Mouse (Mus musculus): Measurements from ENCODE around the gene Cd82.

Cd82 gene

DNA sequence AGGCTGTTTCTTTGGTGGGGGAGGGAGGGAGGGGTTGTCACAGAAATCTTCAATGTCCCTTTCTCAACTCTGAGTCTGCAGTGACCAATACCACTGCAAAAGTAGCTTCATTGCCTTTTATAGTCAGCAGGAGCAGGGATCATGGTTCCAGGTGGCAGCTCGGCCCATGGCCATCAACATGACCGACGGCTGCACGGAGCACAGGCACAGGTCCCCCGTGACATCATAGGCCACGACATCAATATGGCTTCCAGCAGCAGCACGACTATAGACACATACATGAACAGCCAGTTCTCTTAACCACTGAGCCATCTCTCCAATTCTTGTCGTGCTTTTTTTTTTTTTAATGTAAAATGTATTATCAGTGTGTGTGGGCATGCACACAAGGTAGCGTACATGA, 48.8 kb downstream of the Cd82 start:
- no peak for DNase-seq (ENCODE audit: low spot score)

DNA sequence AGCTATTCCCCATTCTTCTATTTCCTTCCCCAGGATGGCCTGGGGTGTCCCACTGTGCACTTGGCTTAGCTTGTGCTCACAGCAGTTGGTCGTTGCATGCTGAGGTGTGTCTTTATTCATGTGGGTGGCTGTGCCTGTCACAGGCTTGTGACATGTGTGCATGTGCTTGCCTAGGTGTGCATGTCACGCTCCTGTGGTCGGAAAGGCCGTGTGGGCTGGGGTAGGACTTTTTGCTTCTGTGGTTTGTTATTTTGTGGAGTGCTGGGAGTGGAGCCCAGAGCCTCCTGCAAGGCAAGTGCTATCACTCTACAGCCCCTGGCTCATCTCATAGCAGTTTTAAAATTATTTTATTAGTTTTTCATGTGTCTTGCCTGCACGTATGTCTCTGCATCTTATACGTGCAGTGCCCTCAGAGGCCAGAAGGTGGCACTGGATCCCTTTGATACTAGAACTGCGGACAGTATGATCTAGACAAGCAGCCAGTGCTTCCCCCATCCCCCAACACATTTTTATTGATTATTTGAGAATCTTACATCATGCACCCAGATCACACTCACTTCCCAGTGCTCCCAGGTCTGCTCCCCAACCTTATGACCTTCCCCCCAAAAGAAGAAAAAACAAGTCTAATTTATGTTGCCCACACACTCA, 49.4 kb downstream of the Cd82 start:
- no peak for DNase-seq (ENCODE audit: low spot score)

DNA sequence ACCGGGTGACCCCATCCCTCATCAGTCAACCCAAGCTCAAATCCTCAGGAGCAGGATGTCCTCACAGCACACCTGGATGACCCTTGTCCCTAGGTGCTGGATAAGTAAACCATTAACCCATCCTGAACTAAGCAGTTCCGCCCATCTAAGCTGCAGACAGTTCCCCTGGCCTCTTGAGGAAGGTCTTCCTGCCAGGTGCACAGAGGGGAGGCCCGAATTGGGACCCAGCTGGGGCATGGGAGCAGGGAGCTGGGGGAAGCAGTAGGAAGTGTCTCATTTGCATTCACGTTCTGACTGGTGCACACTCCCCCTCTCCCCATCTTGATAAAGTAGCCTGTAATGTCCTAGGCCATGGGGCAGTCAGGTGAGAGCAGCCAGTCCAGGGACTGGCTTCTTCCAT, 50.8 kb downstream of the Cd82 start:
- DNase-seq (ENCODE audit: low spot score), result no peak

DNA sequence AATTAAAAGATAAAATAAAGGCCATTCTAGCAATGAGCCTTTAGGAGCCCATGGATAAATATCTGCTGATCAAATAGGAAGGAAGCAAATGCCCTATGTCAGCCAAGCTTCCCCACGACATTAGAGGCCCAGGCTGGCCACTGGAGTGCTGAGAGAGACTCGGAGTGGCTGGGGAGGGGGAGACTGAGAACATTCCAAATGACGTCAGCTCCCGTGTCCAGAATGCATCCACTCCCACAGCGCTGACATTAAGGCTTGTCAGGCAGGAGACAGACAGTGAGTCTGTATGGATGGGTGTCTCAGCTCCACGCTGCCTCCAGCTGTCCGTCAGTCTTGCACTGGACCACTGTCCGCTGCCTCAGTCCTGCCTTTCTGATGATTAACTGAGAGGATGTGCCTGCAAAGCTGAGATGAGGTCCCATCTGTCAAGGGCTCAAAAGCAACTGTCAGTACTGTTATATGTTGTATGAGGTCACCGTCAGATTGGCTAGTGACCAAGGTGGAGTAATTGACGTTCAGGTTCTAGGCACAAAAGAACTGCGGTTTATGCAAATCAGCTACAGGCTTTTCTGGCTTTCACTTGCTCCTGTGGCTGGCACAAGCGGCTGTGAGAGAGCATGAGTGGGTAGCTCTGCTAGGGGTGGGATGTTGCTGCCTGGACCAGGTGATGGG, 51.9 kb downstream of the Cd82 start:
- DNase-seq (ENCODE audit: low spot score), result no peak

DNA sequence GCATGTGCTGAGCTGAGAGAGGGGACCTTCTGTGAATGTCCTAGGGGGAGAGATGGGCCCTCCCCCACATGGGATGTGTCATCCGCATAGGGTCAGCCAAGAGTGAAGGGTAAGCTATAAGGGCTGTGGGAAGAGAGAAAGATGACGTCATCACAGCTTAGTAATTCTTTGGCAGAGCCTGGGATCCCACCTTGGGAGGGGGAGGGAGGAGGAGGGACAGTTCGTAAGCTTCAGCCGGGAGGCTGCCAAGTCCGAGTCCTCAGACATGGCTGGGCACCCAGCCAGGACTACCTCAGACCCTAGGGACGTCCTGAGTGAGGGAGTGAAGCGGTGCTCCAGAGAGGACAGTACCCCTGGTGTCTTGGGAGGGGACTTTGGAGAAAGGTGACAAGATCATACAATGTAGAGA, 57.9 kb downstream of the Cd82 start:
- DNase-seq (ENCODE audit: low spot score), result peak; percentile 53

DNA sequence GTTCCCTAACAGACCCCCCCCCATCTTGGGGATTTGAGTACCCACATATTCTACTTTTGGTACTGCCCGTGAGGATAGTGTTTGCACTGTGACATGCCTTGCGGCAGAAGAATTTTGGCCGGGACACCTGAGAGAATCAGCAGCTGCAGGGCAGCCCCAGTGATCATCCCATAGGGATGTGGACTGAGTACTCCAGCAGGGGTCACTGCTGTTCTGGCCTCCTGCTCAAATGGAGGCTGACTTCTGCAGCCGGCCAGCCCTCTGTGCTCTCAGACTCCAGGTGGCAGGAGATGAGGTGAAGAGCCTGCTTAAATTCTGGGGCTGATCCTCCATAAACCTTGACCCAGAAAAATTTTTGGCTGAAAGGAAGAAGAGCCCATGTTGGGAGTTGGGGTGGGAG, 58.8 kb downstream of the Cd82 start:
- no peak for DNase-seq (ENCODE audit: low spot score)

DNA sequence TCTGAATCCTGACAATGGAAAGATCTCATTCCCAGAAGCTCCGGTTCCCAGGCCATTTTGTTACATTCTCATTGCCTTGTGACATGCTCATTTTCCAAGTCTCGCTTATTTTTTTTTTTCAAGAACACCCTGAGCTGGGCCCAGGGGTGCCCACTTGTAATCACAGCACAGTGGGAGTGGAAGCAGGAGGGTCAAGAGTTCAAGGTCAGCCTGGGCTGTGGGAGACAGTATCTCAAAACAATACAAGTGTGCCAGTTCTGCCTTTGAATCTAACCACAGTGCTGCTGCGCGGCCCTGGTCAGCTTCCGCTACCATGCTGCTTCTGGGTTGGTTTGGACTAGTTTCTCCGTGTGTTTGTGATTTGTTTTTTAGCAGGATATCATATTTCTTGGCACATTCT, 59.7 kb downstream of the Cd82 start:
- peak; percentile 71 for DNase-seq (ENCODE audit: low spot score)

DNA sequence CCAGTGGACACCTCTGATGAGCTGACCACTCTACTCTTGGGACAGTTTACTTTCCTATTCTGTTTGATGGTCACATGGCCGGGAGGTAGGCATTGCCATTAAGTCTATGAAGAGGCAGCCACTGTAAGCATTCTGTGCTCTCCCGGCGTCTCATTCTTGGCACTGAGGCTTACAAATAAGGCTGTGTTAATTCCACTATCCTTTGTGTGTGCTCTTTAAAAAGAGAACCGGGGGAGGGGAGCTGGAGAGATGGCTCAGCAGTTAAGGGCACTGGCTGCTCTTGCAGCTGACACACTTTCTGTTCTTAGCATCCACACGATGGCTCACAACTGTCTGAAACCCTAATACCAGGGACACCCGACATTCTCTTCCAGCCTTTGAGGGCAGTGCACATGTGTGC, 71.7 kb downstream of the Cd82 start:
- DNase-seq (ENCODE audit: low spot score), result no peak

DNA sequence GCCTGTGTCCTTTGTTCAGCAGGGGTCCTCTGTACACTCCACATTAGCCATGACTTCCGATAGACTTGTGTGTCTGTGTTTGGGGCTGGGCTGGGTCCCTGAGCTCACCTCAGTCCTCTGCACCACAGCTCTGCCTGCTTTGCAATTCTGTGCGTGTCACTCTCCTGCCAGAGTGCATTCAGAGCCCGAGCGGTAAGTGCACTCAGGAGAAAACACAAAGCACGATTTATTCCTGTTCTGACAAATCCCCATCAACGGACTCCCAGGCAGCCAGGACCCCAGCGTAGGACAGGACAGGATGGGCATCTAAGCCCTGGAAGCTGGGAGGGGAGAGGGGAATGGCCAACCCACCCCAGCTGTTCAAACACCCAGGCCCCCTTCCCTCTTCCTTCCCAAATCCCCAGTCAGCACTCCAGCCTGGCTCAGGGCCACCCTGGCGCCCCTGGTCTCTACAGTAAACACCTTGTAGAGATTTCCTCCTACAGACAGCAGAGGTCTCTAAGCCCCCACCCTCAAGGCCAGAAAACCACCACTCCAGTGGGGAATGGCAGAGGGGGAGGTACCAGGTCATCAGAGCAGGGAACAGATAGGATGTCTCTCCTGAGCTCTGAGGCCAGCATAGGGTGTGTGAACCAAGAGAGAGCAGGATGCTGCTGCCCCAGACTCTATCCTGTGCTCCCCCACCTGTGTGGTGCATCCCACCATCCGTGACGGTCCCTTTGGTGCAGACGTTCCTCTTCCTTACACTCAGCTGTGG, 72.6 kb downstream of the Cd82 start:
- DNase-seq (ENCODE audit: low spot score), result no peak

DNA sequence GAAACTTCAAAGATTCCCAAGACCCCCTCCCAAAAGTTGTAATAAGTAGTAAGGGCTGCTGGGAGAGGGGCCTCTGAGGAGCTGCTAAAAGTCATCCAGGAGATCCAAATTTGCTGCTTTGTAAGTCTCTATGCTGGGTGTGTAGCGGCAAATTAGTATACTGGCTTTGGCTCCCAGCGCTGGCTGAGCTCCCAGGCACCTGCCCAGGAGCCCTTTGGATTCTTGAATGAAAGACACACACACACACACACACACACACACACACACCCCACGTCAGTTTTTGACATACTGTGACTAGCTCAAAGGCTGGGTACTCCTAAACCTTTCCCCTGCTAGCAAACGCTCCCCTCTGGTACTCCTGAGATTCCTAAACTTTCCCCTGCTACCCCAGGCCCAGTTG, 76.0 kb downstream of the Cd82 start:
- DNase-seq (ENCODE audit: low spot score), result no peak

DNA sequence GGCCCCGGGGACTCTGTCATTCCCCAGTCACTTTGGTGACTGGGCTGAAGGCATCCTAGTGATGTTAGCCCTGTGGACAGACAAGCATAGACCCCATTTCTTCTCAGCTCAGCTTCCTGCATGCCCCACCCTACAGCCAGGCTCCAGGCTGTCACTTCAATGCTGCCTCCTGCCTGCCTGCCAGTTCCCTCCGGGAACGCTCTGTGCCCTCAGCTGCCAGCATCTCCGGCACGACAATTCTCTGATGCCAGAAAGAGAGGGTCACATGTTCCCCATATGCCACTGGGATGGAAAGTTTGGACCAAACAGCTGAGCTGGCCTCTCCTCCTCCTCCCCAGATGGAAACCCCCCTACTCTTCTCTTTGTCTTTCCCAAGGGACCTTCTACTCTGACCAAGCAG, 79.1 kb downstream of the Cd82 start:
- no peak for DNase-seq (ENCODE audit: low spot score)

DNA sequence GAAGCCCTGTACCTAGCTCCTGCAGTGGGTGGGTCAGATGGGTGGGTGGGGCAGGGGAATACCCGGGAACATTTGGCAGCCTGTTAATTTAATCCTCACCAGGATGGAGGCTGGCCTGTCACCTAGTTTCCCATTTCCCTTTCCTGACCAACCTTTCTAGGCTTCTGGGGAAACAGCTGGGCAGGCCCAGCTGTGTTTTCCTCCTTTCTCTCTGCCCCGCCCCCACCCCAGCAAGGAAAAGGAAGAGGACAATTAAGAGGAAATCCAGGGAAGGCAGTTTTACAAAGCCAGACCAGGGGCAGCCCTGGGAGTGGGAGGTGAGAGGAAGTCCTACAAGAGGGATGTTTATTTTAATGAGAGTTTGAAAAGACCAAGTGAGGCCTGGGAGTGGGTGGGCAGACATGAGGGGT, 82.3 kb downstream of the Cd82 start:
- DNase-seq (ENCODE audit: low spot score), result no peak

DNA sequence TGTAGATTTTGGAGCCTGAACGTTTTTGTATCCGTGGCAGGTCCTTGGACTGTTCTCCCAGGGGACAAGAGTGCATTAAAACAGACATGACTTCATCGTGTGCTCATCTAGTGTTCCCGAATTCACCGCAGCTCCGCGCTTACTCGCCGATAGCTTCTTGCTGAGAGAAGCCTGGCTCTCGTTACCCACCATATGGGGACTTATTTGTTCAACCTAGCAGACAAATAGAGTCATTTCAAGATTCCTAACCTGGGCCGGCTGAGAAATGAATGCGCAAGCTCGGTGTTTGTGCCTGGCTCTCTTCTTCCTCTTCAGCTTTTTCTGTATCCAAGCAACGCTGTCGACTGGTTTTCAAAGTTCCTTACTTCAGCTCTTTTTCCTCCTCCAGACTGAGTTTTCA, 85.1 kb downstream of the Cd82 start:
- DNase-seq (ENCODE audit: low spot score), result no peak

DNA sequence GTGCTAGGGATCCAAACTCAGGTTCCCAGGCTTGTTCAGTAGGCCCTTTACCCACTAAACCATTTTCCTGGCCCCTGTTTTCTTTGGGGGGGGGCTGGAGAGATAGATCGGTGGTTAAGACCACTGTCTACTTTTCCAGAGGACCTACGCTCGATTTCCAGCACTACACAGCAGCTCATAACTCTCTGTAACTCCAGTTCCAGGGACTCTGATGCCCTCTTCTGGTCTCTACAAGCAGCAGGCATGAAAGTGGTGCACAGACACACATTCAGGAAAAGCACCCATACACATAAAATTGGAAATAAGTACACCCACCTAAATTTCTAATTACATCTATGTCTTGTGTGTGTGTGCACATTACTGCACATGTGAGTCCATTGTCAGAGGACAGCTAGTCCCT, 85.8 kb downstream of the Cd82 start:
- DNase-seq (ENCODE audit: low spot score), result no peak

DNA sequence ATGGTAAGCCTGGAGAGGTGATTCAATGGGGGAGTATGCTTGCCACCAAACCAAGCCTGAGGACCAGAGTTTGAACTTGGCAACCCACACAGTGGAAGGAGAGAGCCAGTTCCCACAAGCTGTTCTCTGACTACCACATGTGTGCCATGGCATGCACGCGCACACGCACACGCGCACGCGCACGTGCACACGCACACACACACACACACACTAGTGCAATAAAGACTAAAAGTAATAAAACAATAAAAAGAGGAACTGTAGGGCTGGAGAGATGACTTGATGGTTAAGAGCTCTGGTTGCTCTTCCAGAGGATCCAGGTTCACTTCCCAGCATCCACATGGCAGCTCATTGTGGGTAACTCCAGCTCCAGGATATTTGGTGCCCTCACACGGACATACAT, 90.1 kb downstream of the Cd82 start:
- DNase-seq (ENCODE audit: low spot score), result no peak

DNA sequence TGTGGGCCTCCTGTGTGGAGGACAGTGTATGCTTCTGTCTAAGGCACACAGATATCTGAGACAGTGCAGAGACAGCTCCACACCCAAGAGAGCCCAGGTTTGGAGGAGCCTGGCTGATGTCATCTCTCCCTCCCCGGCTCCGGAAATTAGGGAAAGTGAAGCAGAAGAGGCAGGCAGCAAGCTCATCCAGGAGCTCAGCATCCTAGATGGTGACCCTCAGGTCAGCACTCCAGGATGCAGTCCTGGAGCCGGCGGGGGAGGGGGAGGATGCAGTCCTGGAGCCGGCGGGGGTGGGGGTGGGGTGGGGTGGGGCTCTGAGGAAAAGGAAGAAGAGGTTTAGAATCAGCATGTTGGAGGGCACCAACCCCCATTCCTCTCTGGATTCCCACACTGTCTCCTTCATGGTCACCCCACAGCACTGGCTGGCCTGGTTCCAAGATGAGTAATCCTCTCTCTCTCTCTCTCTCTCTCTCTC, 90.8 kb downstream of the Cd82 start:
- no peak for DNase-seq (ENCODE audit: low spot score)

Measured in testis, postnatal 14 days (tissue).